Mouse (Mus musculus): Measurements from ENCODE around the gene Ano6. TPM values are rescaled to one million over a fixed set of nuclear protein-coding genes. Genes with fewer than 3 reads are reported as not detected.

The Ano6 gene
- polyA plus RNA-seq, 1 experiment = 22.8 TPM

- Histone ChIP-seq H3K4me1 (ENCODE audit: control insufficient read depth, insufficient read depth, insufficient read length) (no peaks in the 10 kb centered on the region; the same call in 1 of the 2 replicates), H3K36me3 (ENCODE audit: control insufficient read depth, insufficient read depth, low read length) (no peaks in the 10 kb centered on the region), H3K27me3 (ENCODE audit: control insufficient read depth, insufficient read depth, low read length) (no peaks in the 10 kb centered on the region), H3K4me3 (ENCODE audit: extremely low read depth, insufficient read depth, insufficient read length) (no peak overlapping the region), H3K27ac (ENCODE audit: insufficient read depth, low read length) (no peak overlapping the region)
- no peak for TF ChIP-seq POLR2A (IDR thresholded peaks at IDR 0.05; ENCODE audit: low read depth, low read length)
- TF ChIP-seq CTCF (IDR thresholded peaks at IDR 0.05; ENCODE audit: extremely low read depth, insufficient read depth, insufficient read length, insufficient replicate concordance) = no peak
- 92% methylated on average over 12 of the region's 12 CpGs for WGBS
- no peak for DNase-seq (ENCODE audit: low read depth in 1 of 2, low spot score in 2 of 2)
Measured at GRCm38 (mm10) chr15:95830206-95830560, 39.5 kb downstream of the Ano6 start.

GRCm38 (mm10) chr15:95833292-95833691, 42.6 kb downstream of the Ano6 start:
- peaks cover 10% of the 10 kb centered on the region; the same call in 1 of the 2 replicates for H3K4me1 ChIP-seq (ENCODE audit: control insufficient read depth, insufficient read depth, insufficient read length)
- no peak overlapping the region for H3K4me3 ChIP-seq (ENCODE audit: extremely low read depth, insufficient read depth, insufficient read length)
- H3K27ac ChIP-seq (ENCODE audit: insufficient read depth, low read length) = no peak overlapping the region
- TF ChIP-seq POLR2A (IDR thresholded peaks at IDR 0.05; ENCODE audit: low read depth, low read length) = no peak
- TF ChIP-seq CTCF (IDR thresholded peaks at IDR 0.05; ENCODE audit: extremely low read depth, insufficient read depth, insufficient read length, insufficient replicate concordance) = no peak
- DNase-seq (ENCODE audit: low read depth in 1 of 2, low spot score in 2 of 2) = no peak
- WGBS = 91% methylated on average over 9 of the region's 9 CpGs
- H3K36me3 ChIP-seq (ENCODE audit: control insufficient read depth, insufficient read depth, low read length) = no peaks in the 10 kb centered on the region
- no peaks in the 10 kb centered on the region for H3K27me3 ChIP-seq (ENCODE audit: control insufficient read depth, insufficient read depth, low read length)

GRCm38 (mm10) chr15:95836077-95836476, 45.4 kb downstream of the Ano6 start:
- H3K36me3 ChIP-seq (ENCODE audit: control insufficient read depth, insufficient read depth, low read length) = no peaks in the 10 kb centered on the region
- H3K4me1 ChIP-seq (ENCODE audit: control insufficient read depth, insufficient read depth, insufficient read length) = peaks cover 13% of the 10 kb centered on the region; the same call in 1 of the 2 replicates
- no peak overlapping the region for H3K4me3 ChIP-seq (ENCODE audit: extremely low read depth, insufficient read depth, insufficient read length)
- TF ChIP-seq CTCF (IDR thresholded peaks at IDR 0.05; ENCODE audit: extremely low read depth, insufficient read depth, insufficient read length, insufficient replicate concordance) (no peak), POLR2A (IDR thresholded peaks at IDR 0.05; ENCODE audit: low read depth, low read length) (no peak)
- no peak for DNase-seq (ENCODE audit: low read depth in 1 of 2, low spot score in 2 of 2)
- no peaks in the 10 kb centered on the region for H3K27me3 ChIP-seq (ENCODE audit: control insufficient read depth, insufficient read depth, low read length)
- no peak overlapping the region for H3K27ac ChIP-seq (ENCODE audit: insufficient read depth, low read length)
- WGBS = 86% methylated on average over 4 of the region's 4 CpGs

- no peak overlapping the region; the same call in 1 of the 2 replicates for H3K27ac ChIP-seq (ENCODE audit: insufficient read depth, low read length)
- no peaks in the 10 kb centered on the region for H3K36me3 ChIP-seq (ENCODE audit: control insufficient read depth, insufficient read depth, low read length)
- H3K4me1 ChIP-seq (ENCODE audit: control insufficient read depth, insufficient read depth, insufficient read length) = peaks cover 13% of the 10 kb centered on the region; the same call in 1 of the 2 replicates
- no peaks in the 10 kb centered on the region for H3K27me3 ChIP-seq (ENCODE audit: control insufficient read depth, insufficient read depth, low read length)
- no peak for TF ChIP-seq POLR2A (IDR thresholded peaks at IDR 0.05; ENCODE audit: low read depth, low read length)
- TF ChIP-seq CTCF (IDR thresholded peaks at IDR 0.05; ENCODE audit: extremely low read depth, insufficient read depth, insufficient read length, insufficient replicate concordance) = no peak
- DNase-seq (ENCODE audit: low read depth in 1 of 2, low spot score in 2 of 2) = no peak
- no peak overlapping the region for H3K4me3 ChIP-seq (ENCODE audit: extremely low read depth, insufficient read depth, insufficient read length)
- 51% methylated on average over 13 of the region's 13 CpGs for WGBS
Measured at GRCm38 (mm10) chr15:95836646-95837434, 46.2 kb downstream of the Ano6 start.

GRCm38 (mm10) chr15:95837570-95837969, 46.9 kb downstream of the Ano6 start:
- no peak overlapping the region for H3K4me3 ChIP-seq (ENCODE audit: extremely low read depth, insufficient read depth, insufficient read length)
- no peaks in the 10 kb centered on the region for H3K27me3 ChIP-seq (ENCODE audit: control insufficient read depth, insufficient read depth, low read length)
- WGBS = 85% methylated on average over 1 of the region's 1 CpGs
- H3K4me1 ChIP-seq (ENCODE audit: control insufficient read depth, insufficient read depth, insufficient read length) = peaks cover 13% of the 10 kb centered on the region; the same call in 1 of the 2 replicates
- no peaks in the 10 kb centered on the region for H3K36me3 ChIP-seq (ENCODE audit: control insufficient read depth, insufficient read depth, low read length)
- no peak for DNase-seq (ENCODE audit: low read depth in 1 of 2, low spot score in 2 of 2)
- TF ChIP-seq POLR2A (IDR thresholded peaks at IDR 0.05; ENCODE audit: low read depth, low read length) (no peak), CTCF (IDR thresholded peaks at IDR 0.05; ENCODE audit: extremely low read depth, insufficient read depth, insufficient read length, insufficient replicate concordance) (no peak)
- no peak overlapping the region for H3K27ac ChIP-seq (ENCODE audit: insufficient read depth, low read length)

- DNase-seq (ENCODE audit: low read depth in 1 of 2, low spot score in 2 of 2) = no peak
- H3K4me1 ChIP-seq (ENCODE audit: control insufficient read depth, insufficient read depth, insufficient read length) = peaks cover 13% of the 10 kb centered on the region; the same call in 1 of the 2 replicates
- WGBS = 44% methylated on average over 11 of the region's 11 CpGs
- H3K36me3 ChIP-seq (ENCODE audit: control insufficient read depth, insufficient read depth, low read length) = no peaks in the 10 kb centered on the region
- H3K4me3 ChIP-seq (ENCODE audit: extremely low read depth, insufficient read depth, insufficient read length) = no peak overlapping the region
- H3K27me3 ChIP-seq (ENCODE audit: control insufficient read depth, insufficient read depth, low read length) = no peaks in the 10 kb centered on the region
- H3K27ac ChIP-seq (ENCODE audit: insufficient read depth, low read length) = no peak overlapping the region
- TF ChIP-seq CTCF (IDR thresholded peaks at IDR 0.05; ENCODE audit: extremely low read depth, insufficient read depth, insufficient read length, insufficient replicate concordance) (no peak), POLR2A (IDR thresholded peaks at IDR 0.05; ENCODE audit: low read depth, low read length) (no peak)
Measured at GRCm38 (mm10) chr15:95838171-95839020, 47.8 kb downstream of the Ano6 start.

Data from spleen, adult 2 months (tissue).